Mouse (Mus musculus) megakaryocyte, embryonic 14.5 days (primary cell): ENCODE measurements at regions not wholly inside any gene's neighbourhood (a gene's known extent, or its start where the extent isn't known, plus 50 kb on each side); places are given as distances from the start of the nearest gene placed in this dataset.

Experiments
- FLI1 ChIP-seq: IDR thresholded peaks from 2 replicates; pipeline ENCODE4 v1.6.1; 2012; ENCODE audit warnings: low read length, inconsistent platforms, mixed read lengths
- GATA1 ChIP-seq: IDR thresholded peaks from 3 replicates; pipeline ENCODE4 v1.6.1; 2012; ENCODE audit warnings: mixed read lengths, low read length, inconsistent platforms, borderline replicate concordance

DNA sequence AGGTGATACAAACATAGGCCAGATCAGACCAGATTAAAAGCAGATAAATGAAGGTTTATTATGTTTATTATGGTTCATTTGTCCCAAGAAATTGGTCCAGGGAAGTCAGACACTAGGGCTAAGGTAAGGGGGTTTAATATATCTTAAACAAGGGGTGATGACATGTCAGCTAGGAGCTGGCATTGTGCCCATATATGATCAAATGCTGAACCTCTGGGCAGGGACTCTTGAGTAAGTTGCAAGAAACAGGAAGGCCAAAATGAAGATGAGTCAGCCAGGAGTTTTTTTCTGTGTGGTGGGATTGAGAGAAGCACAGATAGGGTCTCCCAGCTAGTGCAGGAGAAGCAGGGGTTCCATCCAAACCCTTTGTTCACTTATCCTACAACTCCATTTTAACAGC is 219.4 kb upstream of the Gm5148 start:
- TF ChIP-seq GATA1 (no peak), FLI1 (no peak)
